Mouse (Mus musculus) heart, embryonic 14.5 days (tissue): ENCODE measurements at regions not wholly inside any gene's neighbourhood (a gene's known extent, or its start where the extent isn't known, plus 50 kb on each side); places are given as distances from the start of the nearest gene placed in this dataset.

Experiments used
- ATAC-seq: fragments of 200-750 bp; cut with Nextera tagmentation; 2 replicates; pipeline ENCODE4 v1.8.0; 2017; ENCODE audit warnings: low read depth, moderate TSS enrichment; ENCODE audit not compliant: insufficient number of reproducible peaks, insufficient read depth, low FRiP score
- H3K27ac ChIP-seq, 2 experiments: fragments of 200-500 bp in 1 of 2; fragments of 300-500 bp in 1 of 2; sonication (generic) in 1 of 2; replicated peaks in 1 of 2; 2 replicates each; pipeline ENCODE4 v1.5.1; 2012 to 2014; ENCODE audit warnings: low read depth in 2 of 2, low read length in 2 of 2, control low read depth in 1 of 2, mild to moderate bottlenecking in 1 of 2, mixed read lengths in 1 of 2; ENCODE audit not compliant: control insufficient read depth in 1 of 2, insufficient read depth in 1 of 2
- H3K27me3 ChIP-seq: fragments of 300-500 bp; sonication (generic); 2 replicates; pipeline ENCODE4 v1.6.1; 2014; ENCODE audit warnings: mild to moderate bottlenecking, low read length, control low read depth; ENCODE audit not compliant: control insufficient read depth, insufficient read depth
- H3K36me3 ChIP-seq: fragments of 300-500 bp; sonication (generic); 2 replicates; pipeline ENCODE4 v1.6.1; 2014; ENCODE audit warnings: mild to moderate bottlenecking, control low read depth, low read length, mixed read lengths; ENCODE audit not compliant: control insufficient read depth, insufficient read depth
- H3K4me1 ChIP-seq, 2 experiments: fragments of 200-500 bp in 1 of 2; fragments of 300-500 bp in 1 of 2; sonication (generic) in 1 of 2; 2 replicates each; pipeline ENCODE4 v1.6.1; 2012 to 2014; ENCODE audit warnings: low read length in 2 of 2, control low read depth in 1 of 2, mixed read lengths in 1 of 2; ENCODE audit not compliant: control insufficient read depth in 2 of 2, insufficient read depth in 2 of 2
- H3K4me2 ChIP-seq: fragments of 300-500 bp; sonication (generic); 2 replicates; pipeline ENCODE4 v1.6.1; 2014; ENCODE audit warnings: mild to moderate bottlenecking, low read length
- H3K4me3 ChIP-seq, 2 experiments: fragments of 200-500 bp in 1 of 2; fragments of 300-500 bp in 1 of 2; sonication (generic) in 1 of 2; 2 replicates each; pipeline ENCODE4 v1.5.1; 2012 to 2014; ENCODE audit warnings: low read length in 2 of 2, mild to moderate bottlenecking in 2 of 2, control low read depth in 1 of 2, low read depth in 1 of 2, moderate library complexity in 1 of 2; ENCODE audit not compliant: control insufficient read depth in 1 of 2, insufficient read depth in 1 of 2
- H3K9ac ChIP-seq: fragments of 300-500 bp; sonication (generic); 2 replicates; pipeline ENCODE4 v1.6.1; 2014; ENCODE audit warnings: mild to moderate bottlenecking, low read length
- H3K9me3 ChIP-seq: fragments of 300-500 bp; sonication (generic); 2 replicates; pipeline ENCODE4 v1.6.1; 2016; ENCODE audit warnings: low read length, control low read depth; ENCODE audit not compliant: control insufficient read depth
- WGBS: fragments of 180-500 bp; shearing (Covaris S2); extraction: QIAGEN DNeasy Blood & Tissue Kit; methylation state at CpG from one replicate; pipeline ENCODE4 v1.1.7; 2014; 5-methylcytosine and 5-hydroxymethylcytosine counted together

DNA sequence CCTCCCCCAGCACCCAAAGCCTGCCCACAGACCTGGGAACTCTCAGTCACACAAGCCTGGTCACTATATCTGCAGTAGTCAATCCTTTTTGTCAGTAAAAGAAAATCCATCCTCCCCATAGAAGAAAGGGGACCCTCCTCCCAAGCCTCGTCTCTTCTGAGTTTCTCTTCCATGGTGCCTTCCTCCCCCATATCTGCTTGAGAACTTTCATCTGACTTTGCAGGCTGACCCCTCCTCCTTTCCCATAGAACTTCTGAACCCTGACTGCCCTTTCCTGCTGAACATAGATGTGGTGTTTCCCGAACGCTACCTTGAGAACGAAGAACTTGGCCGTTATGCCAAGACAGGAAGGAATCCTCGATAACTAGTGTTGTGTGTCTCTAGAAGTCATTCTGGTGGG lies 462.5 kb downstream of the Ate1 start:
- H3K36me3 ChIP-seq: no peaks in the 10 kb centered on the region
- no peaks in the 10 kb centered on the region for H3K9me3 ChIP-seq
- H3K9ac ChIP-seq: no peak overlapping the region
- H3K27me3 ChIP-seq: no peaks in the 10 kb centered on the region
- no peak overlapping the region for H3K4me2 ChIP-seq
- WGBS: 63% methylated on average over 6 of the region's 6 CpGs
- H3K27ac ChIP-seq: no peak overlapping the region
- no peak overlapping the region for H3K4me3 ChIP-seq
- no peak for ATAC-seq
- H3K4me1 ChIP-seq: 0 out of 4 replicates have a peak, but pooled peaks cover 0 to 2% of the 10 kb centered on the region in 2 experiments

DNA sequence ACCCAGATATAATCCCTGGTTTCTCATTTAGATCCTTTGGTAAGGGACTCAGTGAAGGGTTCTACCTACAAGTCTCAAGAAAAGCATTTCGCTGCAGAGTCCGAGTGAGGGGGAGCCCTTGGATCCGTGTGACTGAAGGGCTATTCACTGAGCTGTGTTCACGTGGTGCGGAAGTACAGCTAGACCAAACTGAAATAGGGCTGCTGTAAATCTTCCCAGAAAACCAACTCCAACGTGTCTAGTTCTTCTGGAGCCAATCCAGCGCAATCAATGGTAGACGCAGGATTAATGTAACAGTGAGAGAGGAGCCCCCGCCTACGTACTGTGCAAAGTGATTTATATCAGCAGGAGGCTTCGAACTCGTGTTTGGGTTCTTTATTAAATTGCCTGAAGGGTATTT lies 461.9 kb downstream of the Ate1 start:
- H3K4me3 ChIP-seq: no peak overlapping the region
- no peak overlapping the region for H3K9ac ChIP-seq
- H3K4me1 ChIP-seq: 0 out of 4 replicates have a peak, but pooled peaks cover 0 to 2% of the 10 kb centered on the region in 2 experiments
- ATAC-seq: no peak
- no peaks in the 10 kb centered on the region for H3K9me3 ChIP-seq
- H3K27ac ChIP-seq: no peak overlapping the region
- no peaks in the 10 kb centered on the region for H3K36me3 ChIP-seq
- 83% methylated on average over 12 of the region's 12 CpGs for WGBS
- H3K27me3 ChIP-seq: no peaks in the 10 kb centered on the region
- no peak overlapping the region for H3K4me2 ChIP-seq

DNA sequence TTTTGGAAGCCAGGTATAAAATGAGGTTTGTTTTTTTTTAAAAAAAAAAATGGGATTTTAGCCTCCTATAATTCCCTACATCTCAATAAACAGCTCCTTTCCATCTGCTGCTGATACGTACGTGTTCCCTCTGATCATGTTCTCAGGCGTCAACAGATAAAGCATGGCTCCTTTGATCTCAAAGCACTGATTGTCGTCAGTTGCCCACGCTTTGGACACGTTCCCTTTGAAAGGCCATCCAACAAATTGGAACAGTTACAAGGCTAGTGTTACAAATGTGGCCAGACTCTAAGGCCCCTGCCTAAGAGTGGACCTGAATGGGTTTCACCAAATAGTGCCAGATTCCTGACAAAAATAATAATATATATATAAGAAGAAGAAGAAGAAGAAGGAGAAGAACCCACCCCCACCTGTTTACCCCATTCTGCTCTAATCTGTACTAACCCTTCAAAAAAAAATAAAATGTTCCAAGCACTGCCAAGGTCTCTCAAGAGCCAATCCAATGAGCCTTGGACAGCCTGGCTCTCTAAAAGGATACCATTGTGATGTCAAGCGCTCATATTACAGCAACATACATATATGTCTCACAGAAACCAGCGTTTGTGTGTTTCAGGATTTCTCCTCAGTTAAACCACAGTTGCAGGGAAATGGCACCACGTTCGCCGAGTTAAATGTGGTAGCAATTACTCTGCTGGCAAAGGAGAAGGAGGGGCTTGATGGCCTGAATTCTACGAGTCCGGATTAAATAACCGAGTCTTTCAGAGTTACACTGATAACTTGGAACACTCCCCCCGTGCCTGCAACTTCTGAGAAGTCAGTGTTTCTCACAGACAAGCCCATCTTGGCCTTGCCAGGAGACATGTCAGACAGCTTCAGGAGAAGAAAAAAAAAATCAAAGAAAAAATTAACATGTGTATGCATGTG lies 460.2 kb downstream of the Ate1 start:
- Histone ChIP-seq H3K4me2 (no peak overlapping the region), H3K9ac (no peak overlapping the region), H3K27ac (peak overlapping the region in 1 of 2 experiments; percentile 6; a peak in 1 of 4 replicates), H3K9me3 (no peaks in the 10 kb centered on the region), H3K36me3 (no peaks in the 10 kb centered on the region), H3K27me3 (no peaks in the 10 kb centered on the region), H3K4me1 (peaks cover 0 to 2% of the 10 kb centered on the region in 2 experiments; a peak in 1 of 4 replicates), H3K4me3 (no peak overlapping the region)
- no peak for ATAC-seq
- 60% methylated on average over 15 of the region's 15 CpGs for WGBS

DNA sequence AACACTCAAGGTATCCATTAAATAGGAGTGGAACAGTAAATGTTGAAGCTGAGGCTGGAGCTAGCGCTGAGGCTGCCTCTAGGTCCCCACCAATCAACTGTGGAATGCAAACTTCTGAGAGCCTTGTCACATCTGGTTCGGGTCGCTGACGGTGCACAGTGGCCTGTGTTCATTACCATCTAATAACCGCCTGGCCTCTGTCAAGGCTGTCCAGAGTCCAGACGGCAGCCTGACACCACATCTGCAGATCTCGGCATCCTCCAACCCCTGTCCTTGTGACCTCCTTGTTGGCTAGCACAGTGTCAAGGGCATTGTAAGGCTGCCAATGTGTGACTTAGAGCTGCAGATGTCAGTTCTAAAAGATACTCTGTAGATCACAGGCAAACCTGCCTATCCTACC lies 455.7 kb downstream of the Ate1 start:
- Histone ChIP-seq H3K9me3 (no peaks in the 10 kb centered on the region), H3K27me3 (no peaks in the 10 kb centered on the region), H3K9ac (no peak overlapping the region), H3K27ac (no peak overlapping the region), H3K4me1 (no peaks in the 10 kb centered on the region; a peak in 1 of 4 replicates), H3K4me3 (no peak overlapping the region), H3K4me2 (no peak overlapping the region), H3K36me3 (no peaks in the 10 kb centered on the region)
- 19% methylated on average over 7 of the region's 7 CpGs for WGBS
- no peak for ATAC-seq

DNA sequence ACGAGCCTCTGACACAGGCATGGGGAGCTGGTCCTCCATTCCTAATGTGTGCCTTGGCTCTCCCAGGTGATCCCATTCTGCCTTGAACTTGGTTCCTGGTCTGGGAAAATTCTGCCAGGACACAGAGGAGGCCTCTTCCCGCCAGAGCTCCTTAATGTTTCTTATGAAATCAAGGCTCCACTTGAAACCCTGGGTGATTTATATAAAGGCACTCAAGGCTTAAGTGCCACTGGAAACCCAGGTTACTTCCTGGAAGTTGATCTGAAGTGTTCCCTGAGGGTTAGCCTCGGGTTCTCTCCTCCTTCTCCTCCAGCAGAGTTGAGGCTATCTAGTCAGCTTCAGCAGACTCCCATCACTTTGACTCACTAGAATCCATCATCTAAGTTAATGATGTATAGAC lies 451.9 kb downstream of the Ate1 start:
- Histone ChIP-seq H3K9me3 (no peaks in the 10 kb centered on the region), H3K4me2 (no peak overlapping the region), H3K4me3 (no peak overlapping the region), H3K27me3 (no peaks in the 10 kb centered on the region), H3K27ac (no peak overlapping the region), H3K36me3 (no peaks in the 10 kb centered on the region), H3K4me1 (peaks cover under 1 to 2% of the 10 kb centered on the region in 2 experiments; a peak in 3 of 4 replicates), H3K9ac (no peak overlapping the region)
- whole genome bisulfite sequencing: 60% methylated on average over 3 of the region's 3 CpGs
- no peak for ATAC-seq

DNA sequence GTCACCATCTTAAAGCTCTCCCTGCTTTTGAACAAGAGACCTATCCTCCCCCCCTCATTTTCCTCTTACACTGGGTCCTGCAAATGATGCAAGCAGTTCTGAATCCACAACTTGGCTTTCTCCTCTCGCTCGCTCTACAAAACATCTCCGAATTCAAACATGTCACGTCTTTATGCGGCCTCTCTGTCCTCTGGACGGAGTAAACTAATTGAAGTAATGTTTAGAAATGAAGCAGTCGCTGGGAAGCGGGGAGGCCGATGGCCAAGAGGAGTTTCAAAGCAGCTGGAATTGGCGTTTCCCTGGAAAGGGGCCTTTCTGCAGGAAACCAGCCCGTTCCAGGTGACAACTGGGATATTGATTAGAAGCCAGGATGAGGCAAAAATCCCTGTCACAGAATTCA lies 446.8 kb downstream of the Ate1 start:
- Histone ChIP-seq H3K4me3 (peak overlapping the region in 1 of 2 experiments; percentile 31; a peak in 1 of 4 replicates), H3K4me2 (peak overlapping the region; percentile 65), H3K36me3 (no peaks in the 10 kb centered on the region), H3K9me3 (no peaks in the 10 kb centered on the region), H3K9ac (no peak overlapping the region), H3K27ac (no peak overlapping the region; a peak in 1 of 4 replicates), H3K4me1 (peaks cover 4 to 14% of the 10 kb centered on the region in 2 experiments), H3K27me3 (peaks cover 3% of the 10 kb centered on the region; the same call in 1 of the 2 replicates)
- 72% methylated on average over 11 of the region's 11 CpGs for WGBS
- no peak for ATAC-seq

DNA sequence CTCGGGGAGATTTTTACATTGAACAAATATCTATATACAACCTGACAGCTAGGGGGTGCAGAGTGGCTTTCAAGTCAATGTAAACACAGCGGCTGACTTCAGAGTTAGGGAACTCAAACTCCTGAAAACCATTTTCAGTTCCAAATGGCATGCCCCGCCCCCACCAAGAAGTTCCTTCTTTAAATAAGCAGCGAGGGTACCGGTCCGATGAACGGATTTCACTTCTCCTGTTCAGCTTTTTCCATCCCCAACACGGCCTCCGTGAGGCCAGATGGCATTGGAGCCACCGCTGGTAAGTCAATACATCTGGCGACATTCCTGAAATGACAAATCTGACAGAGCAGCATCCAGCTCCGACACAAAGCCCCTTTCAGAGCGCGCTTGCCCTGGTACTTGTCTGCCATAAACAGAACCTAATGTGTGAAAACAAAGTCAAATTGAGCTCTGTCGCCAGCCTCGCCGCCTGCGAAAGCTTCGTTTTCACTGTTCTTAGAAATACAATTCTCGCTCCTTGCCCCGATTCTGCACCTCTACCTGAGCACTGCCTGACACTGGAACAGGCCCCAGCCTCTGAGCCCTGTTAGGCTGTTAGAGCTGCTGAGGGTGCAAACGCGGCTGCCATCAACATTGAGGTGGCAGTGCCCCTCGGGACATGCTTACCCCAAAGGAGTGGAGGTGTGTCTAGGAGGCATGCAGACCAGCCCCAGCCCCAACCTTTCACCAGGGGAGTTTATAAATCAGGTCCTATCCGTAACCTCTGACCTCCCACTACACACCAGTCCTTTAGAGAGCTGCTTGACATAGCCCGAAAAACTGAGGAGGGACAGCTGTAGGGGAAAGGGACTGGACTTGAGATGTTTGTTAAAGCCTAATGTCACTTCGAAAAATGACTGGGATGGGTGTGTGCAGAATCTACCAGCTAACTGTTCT lies 446.0 kb downstream of the Ate1 start:
- Histone ChIP-seq H3K27ac (peak overlapping the region in 1 of 2 experiments; percentile 21; a peak in 1 of 4 replicates), H3K4me1 (peaks cover 4 to 14% of the 10 kb centered on the region in 2 experiments), H3K27me3 (peaks cover 3% of the 10 kb centered on the region; the same call in 1 of the 2 replicates), H3K4me3 (peak overlapping the region; percentile 31 to 46), H3K4me2 (peak overlapping the region; percentile 65), H3K9me3 (no peaks in the 10 kb centered on the region), H3K36me3 (no peaks in the 10 kb centered on the region), H3K9ac (peak overlapping the region; percentile 42; the same call in 1 of the 2 replicates)
- ATAC-seq: no peak
- 22% methylated on average over 27 of the region's 27 CpGs for WGBS
